Mouse (Mus musculus) hindbrain, embryonic 11.5 days (tissue): Measurements from ENCODE around the gene Myt1l. TPM values are rescaled to one million over a fixed set of nuclear protein-coding genes. Genes with fewer than 3 reads are reported as not detected.

Experiments
- ATAC-seq: fragments of 200-750 bp; cut with Nextera tagmentation; 2 replicates; pipeline ENCODE4 v1.8.0; 2017; ENCODE audit warnings: mild to moderate bottlenecking, moderate TSS enrichment, moderate library complexity; ENCODE audit not compliant: low FRiP score
- DNase-seq: peaks from one replicate; pipeline ENCODE4 v3.0.0-alpha.2; 2015; ENCODE audit warnings: low spot score
- H3K27ac ChIP-seq: fragments of 300-500 bp; sonication (generic); 2 replicates; pipeline ENCODE4 v1.5.1; 2014; ENCODE audit warnings: mild to moderate bottlenecking, low read depth, low read length
- H3K27me3 ChIP-seq: fragments of 300-500 bp; sonication (generic); 2 replicates; pipeline ENCODE4 v1.6.1; 2014; ENCODE audit warnings: mild to moderate bottlenecking, low read length, moderate library complexity, mixed read lengths; ENCODE audit not compliant: control insufficient read depth, insufficient read depth
- H3K36me3 ChIP-seq: fragments of 300-500 bp; sonication (generic); 2 replicates; pipeline ENCODE4 v1.6.1; 2014; ENCODE audit warnings: mild to moderate bottlenecking, low read length, moderate library complexity, mixed read lengths; ENCODE audit not compliant: control insufficient read depth, insufficient read depth
- H3K4me1 ChIP-seq: fragments of 300-500 bp; sonication (generic); replicated peaks from 2 replicates; pipeline ENCODE4 v1.6.1; 2014; ENCODE audit warnings: low read length, mixed read lengths; ENCODE audit not compliant: control insufficient read depth, insufficient read depth
- H3K4me2 ChIP-seq: fragments of 300-500 bp; sonication (generic); replicated peaks from 2 replicates; pipeline ENCODE4 v1.6.1; 2014; ENCODE audit warnings: mild to moderate bottlenecking, low read depth, low read length
- H3K4me3 ChIP-seq: fragments of 300-500 bp; sonication (generic); 2 replicates; pipeline ENCODE4 v1.5.1; 2014; ENCODE audit warnings: low read depth, low read length
- H3K9ac ChIP-seq: fragments of 300-500 bp; sonication (generic); 2 replicates; pipeline ENCODE4 v1.6.1; 2014; ENCODE audit warnings: low read depth, low read length
- H3K9me3 ChIP-seq: fragments of 300-500 bp; sonication (generic); 2 replicates; pipeline ENCODE4 v1.6.1; 2016; ENCODE audit warnings: low read length; ENCODE audit not compliant: control insufficient read depth
- WGBS: fragments of 180-500 bp; shearing (Covaris S2); extraction: QIAGEN DNeasy Blood & Tissue Kit; methylation state at CpG from one replicate; pipeline ENCODE4 v1.1.7; 2014; 5-methylcytosine and 5-hydroxymethylcytosine counted together
- polyA plus RNA-seq: library from polyadenylated mRNA; unstranded; fragments of >200 nt; fragmentation: Nextera tagmentation; extraction: Ambion mirVana; gene quantifications from 2 replicates; pipeline ENCODE4 v1.2.1, GENCODE M21; 2014

The Myt1l gene
- polyA plus RNA-seq, 1 experiment from 2014 or later = 30.9 TPM

DNA sequence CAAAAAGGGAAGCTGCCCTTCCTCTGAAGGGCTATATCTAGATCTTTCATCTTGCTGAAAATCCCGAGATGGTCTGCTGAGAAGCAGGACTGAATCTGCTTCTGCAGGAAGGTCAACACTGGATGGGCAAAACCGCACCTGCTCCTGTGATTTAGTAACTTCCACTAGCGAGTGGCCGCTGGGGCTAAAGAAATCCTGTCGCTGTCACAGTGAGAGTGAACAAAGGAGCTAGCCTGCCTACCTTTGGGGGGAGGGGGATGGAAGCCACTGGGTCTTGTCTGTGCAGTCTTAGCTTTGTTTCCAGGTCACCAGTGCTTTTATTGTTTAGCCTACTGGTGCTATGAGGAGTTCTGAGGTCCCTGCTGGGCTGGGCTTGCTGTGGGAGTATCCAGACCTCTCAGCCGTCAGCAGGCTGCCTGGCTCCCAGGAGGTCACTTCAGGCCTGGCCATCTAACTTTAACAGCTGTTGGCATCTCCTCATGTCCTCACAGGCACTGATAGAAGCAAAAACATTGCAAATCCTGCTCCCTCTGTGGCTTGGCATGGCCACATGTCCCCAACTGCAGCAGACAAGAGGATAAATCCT, 173.6 kb downstream of the Myt1l start:
- H3K27ac ChIP-seq = peak overlapping the region; percentile 74
- WGBS = 8% methylated on average over 6 of the region's 6 CpGs
- peaks cover 24% of the 10 kb centered on the region for H3K4me1 ChIP-seq
- 0 out of 2 replicates have a peak overlapping the region, but pooled peaks have one; percentile 31 for H3K9ac ChIP-seq
- H3K27me3 ChIP-seq = no peaks in the 10 kb centered on the region
- ATAC-seq (0 out of 2 replicates have a peak, but pooled peaks have one; percentile 28), DNase-seq (peak; percentile 45)
- no peaks in the 10 kb centered on the region for H3K9me3 ChIP-seq
- no peaks in the 10 kb centered on the region for H3K36me3 ChIP-seq
- H3K4me3 ChIP-seq = no peak overlapping the region
- H3K4me2 ChIP-seq = no peak overlapping the region

DNA sequence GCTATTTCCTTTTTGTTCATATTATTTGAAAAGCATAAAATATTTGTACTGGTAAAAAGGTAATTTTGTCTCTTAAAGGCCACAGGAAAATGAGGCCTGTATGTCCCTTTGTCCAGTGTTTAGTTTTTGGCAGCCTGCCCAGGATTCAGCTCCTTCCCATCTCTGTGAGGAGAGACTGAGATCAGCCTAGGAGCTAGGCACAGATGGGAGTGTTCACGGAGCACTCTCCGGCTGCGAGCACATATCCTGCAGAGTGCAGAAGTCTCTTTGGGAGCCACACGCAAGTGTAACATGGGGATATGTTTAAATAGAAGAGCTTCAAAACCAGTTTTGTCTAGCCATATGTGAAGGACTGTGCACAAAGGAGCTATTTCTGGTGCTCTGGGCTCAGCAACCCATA, 174.4 kb downstream of the Myt1l start:
- no peak overlapping the region for H3K9ac ChIP-seq
- peaks cover 23% of the 10 kb centered on the region for H3K4me1 ChIP-seq
- no peaks in the 10 kb centered on the region for H3K36me3 ChIP-seq
- no peaks in the 10 kb centered on the region for H3K27me3 ChIP-seq
- no peaks in the 10 kb centered on the region for H3K9me3 ChIP-seq
- ATAC-seq (peak; percentile 43; the same call in 1 of the 2 replicates), DNase-seq (peak; percentile 37)
- no peak overlapping the region for H3K4me3 ChIP-seq
- peak overlapping the region; percentile 19 for H3K27ac ChIP-seq
- WGBS = 50% methylated on average over 4 of the region's 4 CpGs
- H3K4me2 ChIP-seq = no peak overlapping the region

DNA sequence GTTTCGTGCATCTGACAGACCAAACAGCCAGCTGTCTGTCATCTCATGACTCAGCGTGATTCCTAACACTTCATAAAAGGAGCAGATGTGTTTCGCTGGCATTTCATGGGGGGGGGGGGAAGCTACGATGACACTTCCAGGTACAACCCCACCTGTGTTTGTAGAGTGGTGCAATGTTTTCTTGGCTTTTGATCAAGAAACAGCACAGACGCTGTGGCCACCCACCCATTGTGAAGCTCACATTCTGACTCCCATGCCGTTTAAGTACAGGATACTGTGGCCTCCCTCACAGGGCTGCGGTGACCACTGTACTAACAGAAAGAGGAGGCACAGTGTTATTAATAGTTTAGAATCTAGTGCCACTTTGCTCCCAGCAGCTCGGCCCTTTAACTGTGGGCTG, 175.4 kb downstream of the Myt1l start:
- Histone ChIP-seq H3K36me3 (no peaks in the 10 kb centered on the region), H3K4me2 (no peak overlapping the region), H3K27ac (no peak overlapping the region), H3K4me1 (peaks cover 16% of the 10 kb centered on the region), H3K27me3 (no peaks in the 10 kb centered on the region; the same call in 1 of the 2 replicates), H3K9ac (no peak overlapping the region), H3K9me3 (no peaks in the 10 kb centered on the region), H3K4me3 (no peak overlapping the region)
- WGBS = 85% methylated on average over 8 of the region's 8 CpGs
- DNase-seq = no peak
- no peak for ATAC-seq

- Histone ChIP-seq H3K4me2 (no peak overlapping the region), H3K4me1 (peaks cover 1% of the 10 kb centered on the region; the same call in 1 of the 2 replicates), H3K9me3 (no peaks in the 10 kb centered on the region), H3K9ac (no peak overlapping the region), H3K27ac (no peak overlapping the region), H3K36me3 (no peaks in the 10 kb centered on the region), H3K27me3 (no peaks in the 10 kb centered on the region; the same call in 1 of the 2 replicates), H3K4me3 (no peak overlapping the region)
- DNase-seq (no peak), ATAC-seq (no peak)
- 85% methylated on average over 3 of the region's 3 CpGs for WGBS
Measured at GRCm38 (mm10) chr12:29707094-29707493, 178.9 kb downstream of the Myt1l start.

DNA sequence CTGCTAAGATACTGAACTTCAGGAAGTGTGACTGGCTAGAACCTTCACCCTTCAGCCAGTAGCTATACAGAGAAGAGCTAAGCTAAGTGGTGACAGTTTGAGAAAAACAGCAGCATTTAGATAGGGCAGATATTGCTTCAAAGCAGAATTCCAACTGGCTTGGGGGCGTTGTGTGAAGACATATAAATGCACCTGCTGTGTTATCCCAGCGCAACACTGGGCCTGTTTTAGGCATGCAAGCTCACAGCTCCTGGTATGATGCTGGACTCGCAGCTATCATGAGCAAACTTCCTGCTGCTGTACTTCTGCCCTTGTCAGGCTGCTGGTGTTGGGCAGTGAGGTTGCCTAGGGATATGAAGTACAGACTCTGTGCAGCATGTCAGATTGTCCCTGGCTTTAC, 180.0 kb downstream of the Myt1l start:
- DNase-seq (no peak), ATAC-seq (no peak)
- 73% methylated on average over 3 of the region's 3 CpGs for WGBS

GRCm38 (mm10) chr12:29712795-29713721, 184.9 kb downstream of the Myt1l start:
- DNase-seq = no peak
- Histone ChIP-seq H3K27ac (no peak overlapping the region), H3K27me3 (no peaks in the 10 kb centered on the region; the same call in 1 of the 2 replicates), H3K4me2 (no peak overlapping the region), H3K9me3 (no peaks in the 10 kb centered on the region), H3K4me1 (no peaks in the 10 kb centered on the region), H3K9ac (no peak overlapping the region), H3K36me3 (no peaks in the 10 kb centered on the region), H3K4me3 (no peak overlapping the region)
- WGBS = 90% methylated on average over 15 of the region's 15 CpGs
- no peak for ATAC-seq

More for the DNA sequence above, 180.0 kb downstream of the Myt1l start:
- no peaks in the 10 kb centered on the region; the same call in 1 of the 2 replicates for H3K27me3 ChIP-seq
- H3K9me3 ChIP-seq = no peaks in the 10 kb centered on the region
- H3K9ac ChIP-seq = no peak overlapping the region
- H3K4me1 ChIP-seq = no peaks in the 10 kb centered on the region
- no peak overlapping the region for H3K4me3 ChIP-seq
- no peaks in the 10 kb centered on the region for H3K36me3 ChIP-seq
- H3K27ac ChIP-seq = no peak overlapping the region
- no peak overlapping the region for H3K4me2 ChIP-seq

DNA sequence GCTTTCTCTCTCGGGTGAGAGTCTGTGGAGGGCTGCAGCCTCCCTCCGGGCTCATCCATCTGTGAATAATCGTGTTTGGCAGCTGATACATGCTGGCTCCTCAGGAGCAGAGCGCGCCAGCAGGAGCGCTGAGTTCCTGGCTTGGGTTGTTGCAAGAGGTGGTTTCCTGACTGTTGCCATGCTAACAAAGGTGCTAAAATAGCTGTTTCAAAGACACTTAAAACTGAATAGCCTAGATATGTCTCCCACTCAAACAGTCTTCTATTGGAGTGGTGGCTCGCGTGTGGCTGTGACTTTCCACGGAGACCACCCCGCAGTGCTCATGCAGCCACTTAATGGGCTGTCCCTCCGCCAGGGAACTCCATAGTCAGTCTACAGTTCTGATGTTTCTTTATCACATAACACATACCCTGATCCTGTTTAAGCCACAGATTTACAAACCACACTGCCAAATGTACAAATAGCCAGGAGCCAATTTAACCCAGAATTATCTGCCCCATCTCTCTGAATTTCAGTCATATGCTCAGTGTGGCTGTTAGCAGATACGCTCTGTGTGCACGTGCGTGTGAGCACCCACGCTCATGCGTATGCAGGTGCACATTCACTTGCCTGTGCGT, 195.6 kb downstream of the Myt1l start:
- no peak overlapping the region for H3K4me2 ChIP-seq
- no peaks in the 10 kb centered on the region for H3K27me3 ChIP-seq

GRCm38 (mm10) chr12:29728294-29728693, 200.1 kb downstream of the Myt1l start:
- Histone ChIP-seq H3K9me3 (no peaks in the 10 kb centered on the region), H3K4me2 (no peak overlapping the region), H3K4me1 (no peaks in the 10 kb centered on the region), H3K9ac (no peak overlapping the region), H3K4me3 (no peak overlapping the region), H3K27me3 (no peaks in the 10 kb centered on the region), H3K36me3 (no peaks in the 10 kb centered on the region), H3K27ac (no peak overlapping the region)
- ATAC-seq (no peak), DNase-seq (no peak)
- WGBS = 63% methylated on average over 2 of the region's 2 CpGs

More for the DNA sequence above, 195.6 kb downstream of the Myt1l start:
- Histone ChIP-seq H3K36me3 (no peaks in the 10 kb centered on the region), H3K27ac (no peak overlapping the region), H3K9ac (no peak overlapping the region), H3K9me3 (no peaks in the 10 kb centered on the region), H3K4me1 (no peaks in the 10 kb centered on the region), H3K4me3 (no peak overlapping the region)
- no peak for ATAC-seq
- WGBS = 80% methylated on average over 17 of the region's 17 CpGs
- peak; percentile 7 for DNase-seq
